8 mouse cellular contexts compared by ENCODE assay signal in genomic region chr15:30646501-30647431, GRCm38 (mm10).
A peak's percentile ranks its signal among the peaks of the same experiment; 100 is the strongest.
DNase-seq lines count a peak whose midpoint lies in the region; ATAC-seq and TF ChIP-seq lines count a peak whose summit lies in the region.

No protein-coding gene starts in this region.

- DNase-seq in gastrocnemius, postnatal 10 days: peak; percentile 11
- DNase-seq in gastrocnemius, postnatal 14 days: no peak
- DNase-seq in G1E (ENCODE audit: low spot score): no peak
- peak; percentile 32 for DNase-seq in embryonic facial prominence, embryonic 11.5 days (ENCODE audit: low spot score)
- DNase-seq in hindbrain, embryonic 14.5 days (ENCODE audit: low spot score): no peak
- no peak for DNase-seq in liver, embryonic 13.5 days
- peak; percentile 36 for DNase-seq in naive thymus-derived CD4-positive, alpha-beta T cell, adult 2 months (ENCODE audit: low read depth)
- peak; percentile 13 for DNase-seq in urinary bladder, postnatal 25 days (ENCODE audit: low spot score)

- intact Hi-C loops in gastrocnemius, postnatal 14 days (cut with DNase I; ENCODE audit: low total_unique reads): no loop called here

- H3K9me3 ChIP-seq in G1E (replicated peaks): peaks cover 29% of the 10 kb centered on the region
- H3K9me3 ChIP-seq in embryonic facial prominence, embryonic 11.5 days (replicated peaks; ENCODE audit: control insufficient read depth, low read length): no peaks in the 10 kb centered on the region
- H3K9me3 ChIP-seq in hindbrain, embryonic 14.5 days (ENCODE audit: control insufficient read depth, low read length): no peaks in the 10 kb centered on the region
- H3K9me3 ChIP-seq in liver, embryonic 13.5 days (replicated peaks): no peaks in the 10 kb centered on the region

- H3K4me2 ChIP-seq in embryonic facial prominence, embryonic 11.5 days (ENCODE audit: low read depth, low read length): peak overlapping the region; percentile 95
- peak overlapping the region; percentile 97 for H3K4me2 ChIP-seq in hindbrain, embryonic 14.5 days (replicated peaks)
- peak overlapping the region; percentile 61 for H3K4me2 ChIP-seq in liver, embryonic 13.5 days

- H3K4me1 ChIP-seq in G1E (ENCODE audit: insufficient read depth, low read depth, low read length): no peaks in the 10 kb centered on the region
- no peaks in the 10 kb centered on the region for H3K4me1 ChIP-seq in embryonic facial prominence, embryonic 11.5 days (ENCODE audit: control insufficient read depth, insufficient read depth, low read length)
- peaks cover 9% of the 10 kb centered on the region; the same call in 1 of the 2 replicates for H3K4me1 ChIP-seq in hindbrain, embryonic 14.5 days (replicated peaks; ENCODE audit: control insufficient read depth, insufficient read depth, low read length)
- no peaks in the 10 kb centered on the region for H3K4me1 ChIP-seq in liver, embryonic 13.5 days (replicated peaks)

- no peak overlapping the region for H3K27ac ChIP-seq in embryonic facial prominence, embryonic 11.5 days (replicated peaks; ENCODE audit: low read depth, low read length)
- H3K27ac ChIP-seq in hindbrain, embryonic 14.5 days: no peak overlapping the region
- H3K27ac ChIP-seq in liver, embryonic 13.5 days: no peak overlapping the region

- under 1% methylated on average over 71 of the region's 94 CpGs for WGBS in embryonic facial prominence, embryonic 11.5 days
- WGBS in hindbrain, embryonic 14.5 days: 2% methylated on average over 86 of the region's 94 CpGs
- WGBS in liver, embryonic 13.5 days (ENCODE audit: insufficient replicate concordance): 3% methylated on average over 61 of the region's 94 CpGs

- H3K27me3 ChIP-seq in G1E (ENCODE audit: insufficient read depth, low read length): no peaks in the 10 kb centered on the region
- H3K27me3 ChIP-seq in embryonic facial prominence, embryonic 11.5 days (ENCODE audit: control insufficient read depth, insufficient read depth, low read length): peaks cover 20% of the 10 kb centered on the region
- peaks cover 6% of the 10 kb centered on the region; the same call in 1 of the 2 replicates for H3K27me3 ChIP-seq in hindbrain, embryonic 14.5 days (ENCODE audit: control insufficient read depth, insufficient read depth, low read length)
- H3K27me3 ChIP-seq in liver, embryonic 13.5 days: peaks cover 33% of the 10 kb centered on the region

- no peak for ATAC-seq in G1E (ENCODE audit: extremely low read depth, insufficient number of reproducible peaks, low FRiP score, poor library complexity, severe bottlenecking)
- peak; percentile 73 for ATAC-seq in embryonic facial prominence, embryonic 11.5 days (replicated peaks; ENCODE audit: insufficient number of reproducible peaks, low FRiP score, low TSS enrichment, low read depth)
- peak; percentile 69 for ATAC-seq in hindbrain, embryonic 14.5 days (ENCODE audit: low FRiP score)
- no peak for ATAC-seq in liver, embryonic 13.5 days (ENCODE audit: low read depth)

- H3K9ac ChIP-seq in embryonic facial prominence, embryonic 11.5 days (replicated peaks; ENCODE audit: low read length): peak overlapping the region; percentile 72
- H3K9ac ChIP-seq in hindbrain, embryonic 14.5 days: peak overlapping the region; percentile 75
- no peak overlapping the region for H3K9ac ChIP-seq in liver, embryonic 13.5 days

- peak overlapping the region; percentile 30; the same call in 1 of the 2 replicates for H3K4me3 ChIP-seq in G1E (ENCODE audit: low read depth, low read length)
- peak overlapping the region; percentile 55 for H3K4me3 ChIP-seq in embryonic facial prominence, embryonic 11.5 days (ENCODE audit: low read depth, low read length)
- peak overlapping the region; percentile 55 for H3K4me3 ChIP-seq in hindbrain, embryonic 14.5 days (replicated peaks; ENCODE audit: low read length)
- peak overlapping the region; percentile 41 for H3K4me3 ChIP-seq in liver, embryonic 13.5 days (replicated peaks)

- no peak for TF ChIP-seq CTCF in G1E (IDR thresholded peaks at IDR 0.05; ENCODE audit: low read depth, low read length)

- H3K36me3 ChIP-seq in G1E (replicated peaks): no peaks in the 10 kb centered on the region
- H3K36me3 ChIP-seq in embryonic facial prominence, embryonic 11.5 days (replicated peaks; ENCODE audit: control insufficient read depth, insufficient read depth, low read depth, low read length): no peaks in the 10 kb centered on the region
- no peaks in the 10 kb centered on the region for H3K36me3 ChIP-seq in hindbrain, embryonic 14.5 days (replicated peaks; ENCODE audit: control insufficient read depth, insufficient read depth)
- no peaks in the 10 kb centered on the region for H3K36me3 ChIP-seq in liver, embryonic 13.5 days

Comparison
In these comparisons a context has a peak if more than half of its experiments do, and no peak if none do; other contexts are left out.
1. DNase-seq: peak in gastrocnemius, postnatal 10 days (single experiment), embryonic facial prominence, embryonic 11.5 days (single experiment), naive thymus-derived CD4-positive, alpha-beta T cell, adult 2 months (single experiment) and urinary bladder, postnatal 25 days (single experiment); none in gastrocnemius, postnatal 14 days (single experiment), G1E (single experiment), hindbrain, embryonic 14.5 days (single experiment) and liver, embryonic 13.5 days (single experiment).
2. ATAC-seq: peak in embryonic facial prominence, embryonic 11.5 days (single experiment) and hindbrain, embryonic 14.5 days (single experiment); none in G1E (single experiment) and liver, embryonic 13.5 days (single experiment).
3. Peak in every context shown above with its lines, with median percentiles within 50 percentile points of each other: H3K4me3 ChIP-seq and H3K4me2 ChIP-seq.